Mouse (Mus musculus) erythroblast, embryonic 14.5 days (primary cell): ENCODE data around the gene Flvcr2.

Experiments used
- GATA1 ChIP-seq: IDR thresholded peaks from 2 replicates; pipeline ENCODE4 v1.6.1; 2012; ENCODE audit warnings: low read length, inconsistent platforms, mixed read lengths
- TAL1 ChIP-seq: IDR thresholded peaks from 3 replicates; pipeline ENCODE4 v1.6.1; 2012; ENCODE audit warnings: low read length, inconsistent platforms, mixed read lengths

GRCm38 (mm10) chr12:85752116-85752515, 5.8 kb downstream of the Flvcr2 start:
- no peak for TF ChIP-seq GATA1
- TF ChIP-seq TAL1, result no peak
